Mouse (Mus musculus): ENCODE data around the gene Gkn2. TPM values are rescaled to one million over a fixed set of nuclear protein-coding genes. Genes with fewer than 3 reads are reported as not detected.

The Gkn2 gene
- polyA plus RNA-seq, 1 experiment from 2014 or later: not detected

DNA sequence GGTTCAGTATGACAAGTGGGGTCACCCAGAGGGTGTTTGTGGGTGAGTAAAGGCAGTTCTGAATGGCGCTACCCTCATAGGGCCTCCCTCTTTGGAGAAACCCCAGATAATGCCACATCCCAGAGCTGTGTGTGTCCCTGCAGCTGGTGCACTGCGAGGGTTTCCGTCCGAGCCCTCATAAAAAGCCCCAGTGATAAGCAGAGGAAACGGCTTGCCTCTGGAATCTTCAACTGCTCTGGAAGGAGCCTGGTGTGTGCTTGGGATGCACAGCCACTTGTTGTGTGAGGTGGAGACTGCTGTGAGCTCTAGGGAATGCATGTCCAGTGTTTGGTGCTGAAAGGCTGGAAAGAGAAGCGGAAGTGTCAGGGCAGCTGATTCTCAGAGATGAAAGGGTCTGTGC lies 28.3 kb downstream of the Gkn2 start:
- no peak overlapping the region for H3K4me3 ChIP-seq
- no peak overlapping the region for H3K9ac ChIP-seq

DNA sequence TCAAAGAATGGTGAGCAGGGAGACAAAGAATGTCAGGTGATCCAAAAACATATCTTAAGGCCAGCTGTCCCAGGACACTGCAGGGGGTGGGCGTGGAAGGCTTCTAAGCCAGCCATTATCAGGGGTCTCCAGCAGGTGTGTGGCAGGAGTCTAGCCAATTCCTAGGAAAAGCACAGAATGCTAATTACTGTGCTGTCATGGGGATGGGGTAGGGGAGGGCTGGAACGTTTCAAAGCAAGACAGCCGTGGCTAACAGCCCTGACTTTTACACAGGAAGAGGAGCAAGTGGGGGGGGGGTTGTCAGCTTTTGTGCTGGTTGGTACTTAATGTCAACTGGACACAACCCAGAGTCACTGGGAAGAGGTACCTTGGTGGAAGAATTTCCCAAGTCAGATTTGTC lies 38.9 kb downstream of the Gkn2 start:
- Histone ChIP-seq H3K36me3 (no peaks in the 10 kb centered on the region), H3K27ac (no peak overlapping the region), H3K4me1 (replicated peaks) (no peaks in the 10 kb centered on the region), H3K4me2 (no peak overlapping the region), H3K9me3 (replicated peaks) (no peaks in the 10 kb centered on the region), H3K4me3 (no peak overlapping the region), H3K27me3 (peaks cover 45% of the 10 kb centered on the region), H3K9ac (no peak overlapping the region)
- ATAC-seq (replicated peaks; ENCODE audit: insufficient number of reproducible peaks, insufficient read depth, low FRiP score, low read depth): no peak
- whole genome bisulfite sequencing: 46% methylated on average over 3 of the region's 3 CpGs

More for the DNA sequence above, 28.3 kb downstream of the Gkn2 start:
- Histone ChIP-seq H3K4me2 (no peak overlapping the region), H3K27me3 (peaks cover 30% of the 10 kb centered on the region), H3K27ac (no peak overlapping the region), H3K36me3 (no peaks in the 10 kb centered on the region), H3K4me1 (replicated peaks) (peaks cover 21% of the 10 kb centered on the region), H3K9me3 (replicated peaks) (no peaks in the 10 kb centered on the region)
- 31% methylated on average over 6 of the region's 6 CpGs for WGBS
- no peak for ATAC-seq (replicated peaks; ENCODE audit: insufficient number of reproducible peaks, insufficient read depth, low FRiP score, low read depth)

DNA sequence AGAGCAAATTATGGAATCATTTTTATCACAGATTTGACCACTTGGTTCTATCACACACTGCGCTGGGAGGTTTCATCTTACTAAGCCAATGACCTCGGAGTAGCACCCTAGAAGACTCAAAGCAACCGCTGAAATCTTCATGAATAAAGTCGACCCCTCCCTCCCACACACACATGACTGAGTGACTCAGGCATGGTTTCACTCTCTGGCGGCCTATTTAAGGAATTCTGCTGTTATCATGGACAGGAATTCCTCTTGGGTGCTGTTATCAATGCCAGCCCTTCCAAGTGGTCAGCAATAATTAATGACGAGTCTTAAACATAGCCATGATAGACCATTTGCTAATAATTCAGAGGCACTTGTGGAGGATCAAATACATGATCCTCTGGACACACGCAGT lies 49.1 kb downstream of the Gkn2 start:
- no peak for ATAC-seq (replicated peaks; ENCODE audit: insufficient number of reproducible peaks, insufficient read depth, low FRiP score, low read depth)
- H3K9ac ChIP-seq: no peak overlapping the region
- peak overlapping the region; percentile 14 for H3K4me2 ChIP-seq
- peaks cover 71% of the 10 kb centered on the region for H3K27me3 ChIP-seq
- H3K4me3 ChIP-seq: no peak overlapping the region
- WGBS: 25% methylated on average over 7 of the region's 7 CpGs
- H3K9me3 ChIP-seq (replicated peaks): no peaks in the 10 kb centered on the region
- H3K4me1 ChIP-seq (replicated peaks): peaks cover 35% of the 10 kb centered on the region
- no peak overlapping the region for H3K27ac ChIP-seq
- no peaks in the 10 kb centered on the region for H3K36me3 ChIP-seq

DNA sequence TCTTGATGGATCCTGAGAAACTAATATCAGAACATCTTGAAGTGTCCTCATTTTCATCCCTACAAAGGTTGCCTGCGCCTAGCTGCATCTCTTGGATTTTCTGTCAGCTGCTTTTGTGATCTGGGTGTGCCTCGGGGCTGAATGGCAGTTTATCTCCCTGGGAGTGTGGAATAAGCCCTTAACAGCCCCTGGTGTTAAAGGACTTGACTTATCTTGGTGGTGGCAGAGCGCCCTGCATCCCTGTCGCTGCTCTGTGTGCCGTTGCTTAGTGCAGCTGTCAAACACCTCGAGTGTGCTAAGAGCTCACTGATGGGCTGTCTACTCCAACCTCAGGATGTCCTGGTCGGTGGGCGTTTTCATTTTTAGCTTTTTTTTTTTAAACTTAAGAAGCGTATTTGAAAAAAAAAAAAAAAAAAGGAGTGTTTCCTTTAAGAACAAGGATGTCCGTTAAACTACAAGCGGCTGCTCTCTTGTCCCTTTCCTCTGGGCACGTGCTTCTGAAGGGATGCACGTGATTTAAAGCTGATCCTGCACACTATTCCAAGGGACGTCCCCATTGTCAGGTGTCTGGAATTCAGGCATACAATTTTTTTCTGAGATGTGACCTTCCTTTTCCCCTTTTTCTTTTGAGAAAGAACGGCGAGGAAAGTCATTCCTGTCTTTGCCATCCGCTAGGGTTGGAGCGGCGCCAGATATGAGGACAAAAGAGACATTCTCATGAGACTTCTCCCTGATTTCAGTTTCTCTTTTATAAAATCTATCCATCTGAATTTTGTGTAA lies 51.1 kb downstream of the Gkn2 start:
- Histone ChIP-seq H3K27ac (no peak overlapping the region), H3K4me3 (peak overlapping the region; percentile 22; the same call in 1 of the 2 replicates), H3K9me3 (replicated peaks) (no peaks in the 10 kb centered on the region), H3K4me2 (peak overlapping the region; percentile 52), H3K4me1 (replicated peaks) (peaks cover 40% of the 10 kb centered on the region), H3K9ac (no peak overlapping the region), H3K36me3 (no peaks in the 10 kb centered on the region), H3K27me3 (peaks cover 69% of the 10 kb centered on the region)
- WGBS: 25% methylated on average over 19 of the region's 19 CpGs
- peak; percentile 77 for ATAC-seq (replicated peaks; ENCODE audit: insufficient number of reproducible peaks, insufficient read depth, low FRiP score, low read depth)

DNA sequence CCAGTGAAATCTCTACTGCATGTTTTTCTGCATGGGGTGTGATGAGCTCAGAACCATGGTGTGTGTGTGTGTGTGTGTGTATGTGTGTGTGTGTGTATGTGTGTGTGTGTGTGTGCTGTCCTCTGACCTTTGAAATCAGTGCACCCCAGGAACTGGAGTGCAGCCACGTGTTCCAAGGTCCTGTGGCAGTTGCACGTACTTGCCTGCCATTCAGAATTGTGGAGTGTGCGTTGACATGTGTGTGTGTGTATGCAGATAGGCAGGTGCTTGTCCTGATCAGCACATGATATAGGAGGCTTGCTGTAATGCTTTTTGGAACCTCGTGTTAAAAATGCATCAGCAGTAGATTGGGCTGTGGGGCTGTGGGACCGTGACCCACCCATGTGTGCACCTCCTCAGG lies 53.8 kb downstream of the Gkn2 start:
- Histone ChIP-seq H3K9me3 (replicated peaks) (no peaks in the 10 kb centered on the region), H3K9ac (no peak overlapping the region), H3K36me3 (no peaks in the 10 kb centered on the region), H3K4me1 (replicated peaks) (peaks cover 32% of the 10 kb centered on the region), H3K4me2 (no peak overlapping the region), H3K4me3 (no peak overlapping the region), H3K27me3 (peaks cover 71% of the 10 kb centered on the region), H3K27ac (peak overlapping the region; percentile 20; the same call in 1 of the 2 replicates)
- ATAC-seq (replicated peaks; ENCODE audit: insufficient number of reproducible peaks, insufficient read depth, low FRiP score, low read depth): no peak
- 50% methylated on average over 5 of the region's 5 CpGs for WGBS

DNA sequence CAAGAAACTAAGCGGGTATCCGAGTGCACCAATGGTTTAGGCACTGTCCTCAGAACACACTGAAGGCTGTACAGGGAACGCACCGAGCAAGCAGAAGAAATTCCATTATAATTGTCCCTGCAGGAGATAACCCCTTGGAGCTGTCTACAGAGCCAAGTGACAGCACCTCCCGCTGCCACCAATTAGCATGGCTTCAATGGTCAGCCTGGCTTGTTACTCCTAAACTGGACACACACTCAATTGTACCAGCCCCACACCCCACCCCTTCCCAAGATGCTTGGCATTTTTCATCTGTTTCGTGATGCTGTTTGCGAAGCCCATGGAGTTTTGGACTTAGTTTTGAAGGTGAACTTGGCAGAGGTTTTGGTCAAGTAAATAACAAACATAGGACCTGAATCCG lies 54.5 kb downstream of the Gkn2 start:
- Histone ChIP-seq H3K4me2 (no peak overlapping the region), H3K9ac (no peak overlapping the region), H3K4me1 (replicated peaks) (peaks cover 25% of the 10 kb centered on the region), H3K27me3 (peaks cover 70% of the 10 kb centered on the region), H3K36me3 (no peaks in the 10 kb centered on the region), H3K9me3 (replicated peaks) (no peaks in the 10 kb centered on the region), H3K4me3 (no peak overlapping the region), H3K27ac (peak overlapping the region; percentile 20; the same call in 1 of the 2 replicates)
- 51% methylated on average over 8 of the region's 8 CpGs for WGBS
- no peak for ATAC-seq (replicated peaks; ENCODE audit: insufficient number of reproducible peaks, insufficient read depth, low FRiP score, low read depth)

DNA sequence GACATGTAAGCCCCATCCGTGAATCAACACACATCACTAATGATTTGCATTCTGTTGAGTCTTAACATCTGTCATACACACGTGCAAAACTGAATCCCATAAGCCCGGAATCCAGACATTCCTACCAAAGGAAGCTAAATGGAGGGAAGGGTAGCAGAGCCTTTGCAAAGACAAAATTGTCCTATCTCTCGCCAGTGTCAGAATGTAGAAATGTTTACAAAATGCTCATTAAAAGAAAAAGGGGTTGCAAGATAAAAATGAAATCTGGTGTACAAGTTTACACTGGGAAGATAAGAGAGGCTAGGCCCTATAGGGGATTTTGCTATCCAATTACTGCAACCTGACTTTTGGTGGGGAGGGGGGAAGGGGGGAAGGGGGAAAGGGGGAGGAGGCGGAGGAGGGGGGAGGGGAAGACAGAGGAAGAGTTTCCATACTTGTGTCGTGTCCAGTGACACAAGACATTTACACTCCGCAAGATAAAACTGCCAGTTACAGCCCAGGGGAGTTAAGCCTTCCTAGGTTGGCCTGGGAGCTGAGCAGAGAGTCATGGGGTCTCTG lies 55.4 kb downstream of the Gkn2 start, which contains the start of gene Bmp10:
TSS of gene Bmp10 (plus strand) at position 508 of the 558 bp plus-strand sequence.
- H3K4me2 ChIP-seq: peak within 1 kb of the TSS; percentile 15; the same call in 1 of the 2 replicates
- WGBS: 47% methylated on average over 7 of the region's 7 CpGs
- peaks cover 16% of the 10 kb centered on the region for H3K4me1 ChIP-seq (replicated peaks)
- no peak; the same call in 1 of the 2 replicates for ATAC-seq (replicated peaks; ENCODE audit: insufficient number of reproducible peaks, insufficient read depth, low FRiP score, low read depth)
- H3K36me3 ChIP-seq: no peaks in the 10 kb centered on the region
- peaks cover 68% of the 10 kb centered on the region for H3K27me3 ChIP-seq
- H3K9me3 ChIP-seq (replicated peaks): no peaks in the 10 kb centered on the region
- H3K4me3 ChIP-seq: peak within 1 kb of the TSS; percentile 36
- peak within 1 kb of the TSS; percentile 64 for H3K27ac ChIP-seq
- H3K9ac ChIP-seq: peak within 1 kb of the TSS; percentile 34; the same call in 1 of the 2 replicates

Other genes starting within 250 kb of the Gkn2 start
- 5.0 and 7.4 TPM in 2 replicates for gene Antxr1, start 37.5 kb upstream of the Gkn2 start, polyA plus RNA-seq (2015; fragmentation: Nextera tagmentation; extraction: Ambion mirVana)
- not detected in 2 replicates for gene Gkn1, start 22.4 kb upstream of the Gkn2 start, polyA plus RNA-seq (2015; fragmentation: Nextera tagmentation; extraction: Ambion mirVana)
- gene Gkn3, start 15.6 kb downstream of the Gkn2 start, polyA plus RNA-seq (2015; fragmentation: Nextera tagmentation; extraction: Ambion mirVana): 1.4 and 1.9 TPM in 2 replicates
- 3.1 and 4.4 TPM in 2 replicates for gene Bmp10, start 55.6 kb downstream of the Gkn2 start, polyA plus RNA-seq (2015; fragmentation: Nextera tagmentation; extraction: Ambion mirVana)
- gene Arhgap25, start 159.9 kb downstream of the Gkn2 start, polyA plus RNA-seq (2015; fragmentation: Nextera tagmentation; extraction: Ambion mirVana): 3.5 and 4.7 TPM in 2 replicates
- gene Prokr1, start 217.4 kb downstream of the Gkn2 start, polyA plus RNA-seq (2015; fragmentation: Nextera tagmentation; extraction: Ambion mirVana): 1.3 and 1.9 TPM in 2 replicates

All from heart, embryonic 15.5 days (tissue).